Mouse (Mus musculus): ENCODE measurements at regions not wholly inside any gene's neighbourhood (a gene's known extent, or its start where the extent isn't known, plus 50 kb on each side); places are given as distances from the start of the nearest gene placed in this dataset.

DNA sequence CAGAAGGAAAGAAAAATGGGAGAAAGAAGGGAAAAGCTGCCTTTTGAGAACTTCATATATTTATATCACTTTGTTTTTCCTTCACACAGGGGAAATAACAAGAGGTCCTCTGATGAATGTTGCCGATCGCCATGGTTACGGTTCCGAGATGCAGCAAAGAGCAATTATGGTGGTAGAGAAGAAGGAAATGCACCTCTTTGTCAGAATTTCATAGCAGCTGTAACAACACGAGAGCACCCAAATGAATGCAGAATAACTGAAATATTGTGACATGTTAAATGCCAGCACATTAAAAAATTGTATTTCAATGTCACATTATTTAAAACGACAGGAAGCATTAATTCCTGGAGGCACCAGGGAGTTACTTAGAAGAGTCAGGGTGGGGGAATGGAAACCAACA is 279.4 kb downstream of the Mctp2 start:
- DNase-seq (ENCODE audit: low read depth, low spot score) = peak; percentile 16

DNA sequence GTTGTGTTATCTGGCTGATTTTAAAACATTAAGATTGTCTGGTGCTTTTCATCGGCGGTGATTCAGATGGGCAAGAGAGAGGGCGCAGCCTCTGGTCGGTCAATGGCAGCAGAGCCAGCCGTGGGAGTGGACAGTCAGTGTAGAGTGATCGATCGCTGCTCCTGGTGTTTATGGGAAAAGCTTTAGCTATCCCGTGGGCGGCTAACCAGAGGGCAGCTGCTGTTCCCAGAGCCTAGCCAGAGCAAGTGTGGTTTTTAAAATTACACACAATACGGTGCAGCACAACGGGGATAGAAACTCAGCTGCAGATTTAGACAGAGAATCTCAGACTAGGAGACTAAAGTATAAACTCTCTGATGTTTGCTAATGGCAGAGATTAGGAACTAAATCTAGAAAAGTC is 297.3 kb downstream of the Mctp2 start:
- DNase-seq (ENCODE audit: low read depth, low spot score) = no peak

DNA sequence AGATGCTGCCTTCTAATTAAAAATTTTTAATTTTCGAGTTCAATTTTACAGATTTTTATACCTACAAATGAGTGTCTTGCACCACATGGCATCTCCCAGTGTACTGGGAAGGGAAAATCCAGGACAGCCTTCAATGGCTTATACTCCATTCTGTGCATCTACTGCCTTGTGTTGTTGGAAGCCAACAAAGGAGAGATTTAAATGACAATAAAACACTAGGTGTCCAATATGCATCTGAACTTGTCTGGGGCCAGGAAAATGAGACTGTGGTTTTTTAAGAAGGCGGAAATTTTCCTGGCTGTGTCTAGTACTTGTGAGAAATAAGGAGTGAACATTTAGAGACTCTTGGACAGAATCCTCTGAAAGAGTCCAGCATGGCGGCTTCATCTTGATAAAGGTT is 302.1 kb downstream of the Mctp2 start:
- DNase-seq (ENCODE audit: low read depth, low spot score) = no peak

DNA sequence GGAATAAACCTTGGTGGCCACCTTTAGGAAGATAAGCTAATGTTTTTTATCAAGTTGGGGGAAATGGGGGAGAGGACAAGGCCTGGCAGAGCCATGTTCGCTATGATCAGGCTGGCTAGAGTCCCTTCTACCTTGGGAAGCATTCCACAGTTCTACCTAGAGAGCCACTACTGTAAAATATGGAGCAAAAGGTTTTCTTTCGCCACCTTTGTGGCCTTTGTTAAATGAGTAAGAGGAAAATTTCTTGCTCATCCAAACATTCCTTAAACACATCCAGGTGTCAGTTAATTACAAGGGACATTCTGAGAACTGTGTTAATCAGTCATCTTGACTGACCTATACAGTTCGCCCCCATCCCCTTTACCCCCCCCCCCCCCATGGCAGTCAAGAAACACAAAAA is 313.9 kb downstream of the Mctp2 start:
- no peak for DNase-seq (ENCODE audit: low read depth, low spot score)

DNA sequence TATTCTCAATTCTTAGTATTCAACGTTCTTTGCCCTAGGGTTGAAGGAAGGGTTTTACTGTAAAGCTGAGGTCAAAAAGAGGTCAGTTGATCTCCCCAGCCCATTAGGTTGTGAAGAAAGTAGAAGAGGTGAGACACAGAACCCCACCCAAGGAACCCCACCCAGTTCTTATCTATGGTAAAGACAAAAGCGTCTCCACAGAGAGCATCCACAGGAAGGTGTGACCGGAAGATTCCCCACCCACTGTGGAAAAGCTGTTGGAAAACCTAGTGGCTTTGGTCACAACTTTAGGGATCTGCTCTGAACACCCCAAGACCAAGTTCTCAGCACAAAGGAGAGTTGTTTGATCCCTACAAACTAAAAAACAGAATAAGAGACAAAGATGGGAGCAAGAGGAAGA is 314.6 kb downstream of the Mctp2 start:
- no peak for DNase-seq (ENCODE audit: low read depth, low spot score)

DNA sequence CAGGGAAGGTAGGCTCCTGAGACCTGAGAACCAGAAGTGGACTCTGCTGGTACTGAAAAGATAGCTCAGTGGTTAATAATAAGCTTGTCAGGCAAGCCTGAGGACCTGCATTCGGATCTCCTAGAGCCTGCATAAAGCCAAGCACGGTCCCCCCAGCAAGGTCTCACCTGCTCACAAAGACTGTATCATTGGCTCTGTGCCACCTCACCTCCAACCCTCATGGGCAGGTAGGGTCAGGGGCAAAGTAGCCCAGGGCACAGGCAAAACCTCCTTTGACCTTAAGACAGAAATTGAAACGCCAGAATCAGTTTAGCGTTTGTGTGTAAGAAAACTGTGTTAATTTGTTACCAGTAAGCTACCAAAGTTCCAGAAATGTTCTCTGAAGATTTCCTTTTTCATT is 315.2 kb downstream of the Mctp2 start:
- no peak for DNase-seq (ENCODE audit: low read depth, low spot score)

DNA sequence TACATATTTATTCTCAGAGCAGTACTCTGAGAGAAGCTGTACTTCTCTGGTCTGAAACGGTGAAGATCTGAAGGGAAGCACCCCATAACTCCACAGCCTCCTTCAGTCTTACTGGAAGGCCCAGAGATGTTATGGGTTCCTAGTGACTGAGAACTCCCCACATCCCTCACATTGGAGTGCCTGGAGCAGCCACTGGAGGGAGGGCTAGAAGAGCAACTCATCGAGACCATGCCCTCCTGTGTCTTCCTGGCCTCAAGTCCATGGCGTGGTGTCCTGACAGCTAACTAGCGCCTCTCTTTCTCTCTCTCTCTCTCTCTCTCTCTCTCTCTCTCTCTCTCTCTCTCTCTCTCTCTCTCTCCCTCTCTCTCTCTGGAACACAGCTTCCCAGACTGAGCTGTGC is 340.4 kb downstream of the Mctp2 start:
- no peak for DNase-seq (ENCODE audit: low read depth, low spot score)

DNA sequence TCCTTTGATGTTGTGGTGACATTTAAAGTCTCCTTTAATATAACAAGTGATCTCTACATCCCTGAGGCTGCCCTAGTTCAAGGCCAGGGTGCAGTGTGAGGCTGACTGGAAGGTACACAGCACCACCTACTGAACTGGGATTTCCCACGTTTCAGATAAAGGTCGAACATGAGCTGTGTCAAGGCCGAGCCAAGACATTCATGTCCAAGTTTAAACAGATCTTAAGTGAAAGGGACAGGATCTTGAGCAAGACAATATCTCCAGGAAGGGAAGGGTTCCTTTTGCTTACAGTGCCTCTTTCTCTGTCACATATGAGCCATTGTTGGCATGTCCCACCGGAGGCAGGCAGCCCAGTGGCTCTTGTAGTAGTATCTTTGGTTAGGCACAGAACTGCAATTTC is 343.0 kb downstream of the Mctp2 start:
- no peak for DNase-seq (ENCODE audit: low read depth, low spot score)

DNA sequence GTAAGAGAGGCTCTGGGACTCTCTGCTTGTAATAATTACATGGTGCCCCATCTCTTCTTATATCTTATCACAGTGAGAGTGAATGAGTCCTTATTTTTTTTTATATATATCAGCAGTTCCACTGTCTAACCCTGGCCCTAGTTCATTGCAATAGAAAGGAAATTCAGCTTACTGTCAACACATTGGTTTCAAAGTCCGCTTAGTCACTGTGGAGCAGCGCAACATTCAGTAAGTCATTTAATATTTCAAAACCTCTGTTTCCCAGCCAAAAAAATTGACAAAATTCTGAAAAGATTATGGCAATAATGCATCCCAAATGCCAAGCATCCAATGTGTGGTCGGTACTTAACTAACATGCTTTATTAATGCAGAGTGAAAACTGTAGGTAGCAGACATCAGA is 343.6 kb downstream of the Mctp2 start:
- DNase-seq (ENCODE audit: low read depth, low spot score) = no peak

DNA sequence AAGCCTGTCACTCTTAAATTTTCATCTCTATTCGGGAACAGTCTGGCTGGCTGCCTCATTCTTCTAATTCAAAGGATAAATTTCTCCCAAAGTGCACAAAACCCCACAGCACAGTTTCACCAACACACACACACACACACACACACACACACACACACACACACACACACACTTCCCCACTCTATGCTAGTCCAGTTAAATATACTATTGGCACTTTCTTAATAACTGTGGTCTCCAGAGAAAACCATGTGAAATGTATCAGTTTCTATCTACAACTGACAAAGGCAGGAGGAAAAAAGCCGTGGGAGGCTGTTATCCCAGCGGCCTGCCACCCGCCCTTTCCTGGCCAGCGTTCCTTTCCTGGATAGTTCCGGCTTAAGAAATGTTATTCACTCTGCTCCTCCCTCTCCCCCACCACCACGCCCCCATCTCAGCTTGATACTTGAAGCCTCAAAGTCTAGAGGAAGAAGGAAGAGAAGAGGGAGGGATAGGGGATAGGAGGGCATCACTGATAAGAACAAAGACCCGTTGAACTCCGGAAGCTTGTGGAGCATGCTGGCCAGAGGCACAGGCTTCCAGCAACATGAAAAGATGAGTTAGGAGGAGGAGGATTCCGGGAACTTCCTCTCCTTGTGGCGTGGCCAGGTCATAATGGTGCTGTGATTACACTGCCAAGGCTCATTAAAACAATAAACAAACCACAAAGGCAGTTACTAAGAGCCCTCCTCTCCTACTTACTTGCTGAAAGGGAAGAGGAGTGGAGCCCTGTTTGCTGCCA is 345.8 kb downstream of the Mctp2 start:
- DNase-seq (ENCODE audit: low read depth, low spot score) = no peak

DNA sequence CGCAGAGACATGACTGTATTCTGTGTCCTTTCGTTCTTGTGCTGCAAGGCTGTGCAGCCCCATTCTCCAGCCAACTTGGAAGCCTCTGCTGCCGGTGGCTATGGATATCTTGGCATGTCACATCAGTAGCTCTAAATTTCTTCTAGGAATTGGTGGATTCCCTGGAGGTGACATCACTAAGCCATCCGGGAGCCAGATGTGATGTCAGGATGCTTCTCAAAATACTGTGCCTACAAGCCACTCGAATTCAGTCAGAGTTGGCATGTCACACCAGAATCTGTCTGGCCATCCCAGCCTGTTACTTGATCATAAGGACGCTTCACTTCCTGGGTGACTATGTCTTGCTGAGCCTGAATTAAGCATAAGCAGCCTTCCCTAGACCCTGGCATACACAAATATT is 359.9 kb downstream of the Mctp2 start:
- no peak for DNase-seq (ENCODE audit: low read depth, low spot score)

DNA sequence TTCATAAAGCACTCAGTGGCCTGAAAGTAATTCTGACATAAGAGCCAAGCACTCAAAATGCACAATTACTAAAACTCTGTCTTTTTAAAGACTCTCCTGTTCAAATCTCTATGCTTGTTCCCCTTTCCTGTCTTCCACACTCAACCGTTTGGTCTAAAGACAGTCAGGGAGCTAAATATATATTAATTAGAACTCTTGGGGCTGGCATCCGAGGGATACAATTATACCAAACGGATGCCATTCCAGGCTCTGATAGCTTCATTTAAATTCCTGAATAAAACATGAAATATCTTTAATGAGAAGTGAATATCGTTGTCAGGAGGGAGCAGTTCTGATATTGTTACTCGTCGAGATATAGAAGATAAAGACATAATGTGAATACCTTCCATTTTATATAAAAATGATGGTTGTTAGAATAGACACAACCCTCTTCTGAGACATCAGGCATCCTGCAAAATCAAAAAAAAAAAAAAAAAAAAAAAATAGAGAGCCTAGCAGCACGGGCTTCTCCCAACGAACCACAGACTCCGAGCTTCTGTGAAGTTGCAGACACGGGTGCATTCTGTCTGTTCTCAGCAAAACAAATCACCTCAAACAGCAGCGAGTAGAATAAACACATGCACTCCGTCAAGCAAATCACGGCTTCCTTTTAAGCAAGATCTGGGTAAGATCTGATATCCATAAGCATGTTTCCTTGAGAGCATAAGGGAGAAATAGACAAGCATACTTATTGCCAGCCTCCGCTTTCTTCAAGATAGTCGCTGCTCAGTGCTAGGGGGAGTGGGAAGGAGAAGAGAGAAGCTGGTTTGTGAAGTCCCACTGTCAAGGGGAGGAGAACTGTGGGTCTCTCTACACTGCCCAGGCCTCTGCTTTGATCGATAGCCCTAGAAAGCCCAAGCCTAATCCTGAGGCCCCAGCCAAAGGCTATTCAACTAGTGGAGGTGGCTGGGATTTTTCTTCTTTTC is 363.0 kb downstream of the Mctp2 start:
- DNase-seq (ENCODE audit: low read depth, low spot score) = no peak

DNA sequence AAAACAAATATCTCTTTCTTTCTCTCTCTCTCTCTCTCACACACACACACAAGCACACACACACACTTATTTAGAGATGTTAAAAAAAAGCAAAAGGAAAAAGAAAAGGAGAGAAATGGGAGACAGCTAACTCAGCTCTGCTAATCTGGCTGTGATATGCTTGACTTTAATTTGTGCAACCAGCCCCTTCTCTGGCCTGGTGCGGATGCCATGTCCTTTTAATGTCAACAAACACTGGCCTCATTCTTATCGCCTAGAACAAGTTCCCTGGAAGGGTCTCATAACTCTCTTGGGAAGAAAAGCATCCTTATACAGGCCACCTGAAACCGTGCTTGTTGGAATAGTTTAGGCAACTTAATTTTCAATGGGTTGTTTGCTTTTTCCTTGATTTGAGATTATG is 368.7 kb downstream of the Mctp2 start:
- DNase-seq (ENCODE audit: low read depth, low spot score) = no peak

DNA sequence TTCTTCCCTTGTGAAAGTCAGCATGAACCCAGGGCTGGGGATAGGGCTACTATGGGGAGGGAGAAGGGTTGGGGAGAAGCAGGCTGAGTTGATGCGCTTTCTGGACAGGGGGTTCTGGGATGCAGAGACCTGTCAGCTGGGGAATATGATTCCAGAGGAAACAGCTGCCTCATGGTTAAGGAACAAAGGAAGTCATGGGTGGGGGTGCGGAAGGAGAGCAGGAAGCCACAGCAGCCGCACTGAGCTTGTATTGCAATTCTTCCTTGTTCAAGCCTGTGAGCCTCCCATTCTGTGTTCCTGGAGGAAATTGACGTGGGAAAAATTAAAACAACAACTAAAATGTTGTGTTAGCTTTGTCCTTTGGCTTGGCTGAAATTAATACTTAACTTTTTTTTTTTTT is 369.7 kb downstream of the Mctp2 start:
- no peak for DNase-seq (ENCODE audit: low read depth, low spot score)

Measured in brain, embryonic 18.5 days (tissue).